Mouse (Mus musculus) embryonic facial prominence, embryonic 14.5 days (tissue): Measurements from ENCODE around the gene Man1b1. TPM values are rescaled to one million over a fixed set of nuclear protein-coding genes. Genes with fewer than 3 reads are reported as not detected.
A peak's percentile ranks its signal among the peaks of the same experiment; 100 is the strongest.

ENCODE experiments used
- ATAC-seq: fragments of 200-750 bp; cut with Nextera tagmentation; 2 replicates; pipeline ENCODE4 v1.8.0; 2017; ENCODE audit warnings: low read depth, moderate number of reproducible peaks, moderate TSS enrichment
- DNase-seq: peaks from one replicate; pipeline ENCODE4 v3.0.0-alpha.2; 2015; ENCODE audit warnings: low spot score
- H3K27ac ChIP-seq: fragments of 300-500 bp; sonication (generic); replicated peaks from 2 replicates; pipeline ENCODE4 v1.5.1; 2014; ENCODE audit warnings: low read depth, mild to moderate bottlenecking, low read length, moderate library complexity
- H3K27me3 ChIP-seq: fragments of 300-500 bp; sonication (generic); replicated peaks from 2 replicates; pipeline ENCODE4 v1.6.1; 2014; ENCODE audit warnings: low read length; ENCODE audit not compliant: control insufficient read depth, insufficient read depth
- H3K36me3 ChIP-seq: fragments of 300-500 bp; sonication (generic); 2 replicates; pipeline ENCODE4 v1.6.1; 2014; ENCODE audit warnings: low read length, mixed read lengths; ENCODE audit not compliant: control insufficient read depth, insufficient read depth
- H3K4me1 ChIP-seq: fragments of 300-500 bp; sonication (generic); 2 replicates; pipeline ENCODE4 v1.6.1; 2014; ENCODE audit warnings: antibody characterized with exemption, low read length; ENCODE audit not compliant: control insufficient read depth, insufficient read depth
- H3K4me2 ChIP-seq: fragments of 300-500 bp; sonication (generic); 2 replicates; pipeline ENCODE4 v1.6.1; 2014; ENCODE audit warnings: low read depth, mild to moderate bottlenecking, low read length, moderate library complexity, mixed read lengths
- H3K4me3 ChIP-seq: fragments of 300-500 bp; sonication (generic); 2 replicates; pipeline ENCODE4 v1.5.1; 2014; ENCODE audit warnings: low read depth, mild to moderate bottlenecking, low read length
- H3K9ac ChIP-seq: fragments of 300-500 bp; sonication (generic); 2 replicates; pipeline ENCODE4 v1.6.1; 2014; ENCODE audit warnings: low read depth, mild to moderate bottlenecking, low read length, moderate library complexity, mixed read lengths
- H3K9me3 ChIP-seq: fragments of 300-500 bp; sonication (generic); 2 replicates; pipeline ENCODE4 v1.6.1; 2016; ENCODE audit warnings: low read length; ENCODE audit not compliant: control insufficient read depth
- WGBS: fragments of 180-500 bp; shearing (Covaris S2); extraction: QIAGEN DNeasy Blood & Tissue Kit; methylation state at CpG from one replicate; pipeline ENCODE4 v1.1.7; 2014; 5-methylcytosine and 5-hydroxymethylcytosine counted together
- polyA plus RNA-seq: library from polyadenylated mRNA; unstranded; fragments of >200 nt; fragmentation: Nextera tagmentation; extraction: Ambion mirVana; gene quantifications from 2 replicates; pipeline ENCODE4 v1.2.1, GENCODE M21; 2014

The Man1b1 gene
- polyA plus RNA-seq, 1 experiment from 2014 or later, result 75.0 TPM

DNA sequence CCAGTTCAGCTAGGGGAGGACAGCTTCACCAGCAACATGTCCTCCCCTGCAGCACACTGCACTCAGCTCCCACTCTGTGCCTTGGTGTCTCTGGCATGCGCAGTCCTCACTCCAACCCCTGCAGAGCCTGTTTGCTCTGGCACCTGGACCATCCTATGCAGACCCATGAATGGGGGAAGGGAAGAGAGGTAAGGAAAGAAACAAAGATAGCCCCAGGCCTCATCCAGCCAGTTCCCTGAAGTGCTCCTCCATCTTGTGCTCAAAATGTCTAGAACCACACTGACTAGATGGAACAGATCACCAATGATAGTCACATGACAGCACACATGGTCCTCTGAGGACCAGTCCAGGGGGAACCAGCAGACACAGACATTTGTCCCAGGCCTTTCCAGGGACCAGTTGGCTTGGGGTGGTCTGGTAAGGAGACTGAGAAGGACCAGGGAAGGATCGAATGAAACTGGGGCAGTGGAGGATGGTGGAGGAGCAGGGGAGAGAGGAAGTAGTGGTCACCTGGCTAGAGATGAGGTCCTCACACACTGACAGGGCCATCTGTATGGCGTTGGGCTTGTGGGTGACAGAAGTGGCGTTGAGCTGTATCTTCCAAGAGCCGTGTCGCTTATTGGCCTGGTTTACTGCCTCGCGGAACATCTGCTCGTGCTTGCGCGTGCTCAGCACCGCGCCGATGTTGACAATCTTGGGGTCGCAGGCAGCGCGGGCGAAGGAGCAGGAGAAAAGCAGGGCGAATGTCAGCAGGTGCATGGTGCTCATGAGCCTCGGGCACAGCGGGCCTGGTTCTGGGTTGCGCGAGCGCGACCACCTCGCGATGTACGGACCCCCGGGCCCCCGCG is 13.8 kb upstream of the Man1b1 start:
- no peaks in the 10 kb centered on the region for H3K9me3 ChIP-seq
- H3K27ac ChIP-seq, result no peak overlapping the region
- peaks cover 50% of the 10 kb centered on the region for H3K27me3 ChIP-seq
- H3K36me3 ChIP-seq, result no peaks in the 10 kb centered on the region
- peaks cover 3% of the 10 kb centered on the region; the same call in 1 of the 2 replicates for H3K4me1 ChIP-seq
- H3K4me3 ChIP-seq, result peak overlapping the region; percentile 34
- 6% methylated on average over 17 of the region's 31 CpGs for WGBS
- peak; percentile 31; the same call in 1 of the 2 replicates for ATAC-seq
- H3K4me2 ChIP-seq, result peak overlapping the region; percentile 55
- DNase-seq, result peak; percentile 8
- H3K9ac ChIP-seq, result no peak overlapping the region

DNA sequence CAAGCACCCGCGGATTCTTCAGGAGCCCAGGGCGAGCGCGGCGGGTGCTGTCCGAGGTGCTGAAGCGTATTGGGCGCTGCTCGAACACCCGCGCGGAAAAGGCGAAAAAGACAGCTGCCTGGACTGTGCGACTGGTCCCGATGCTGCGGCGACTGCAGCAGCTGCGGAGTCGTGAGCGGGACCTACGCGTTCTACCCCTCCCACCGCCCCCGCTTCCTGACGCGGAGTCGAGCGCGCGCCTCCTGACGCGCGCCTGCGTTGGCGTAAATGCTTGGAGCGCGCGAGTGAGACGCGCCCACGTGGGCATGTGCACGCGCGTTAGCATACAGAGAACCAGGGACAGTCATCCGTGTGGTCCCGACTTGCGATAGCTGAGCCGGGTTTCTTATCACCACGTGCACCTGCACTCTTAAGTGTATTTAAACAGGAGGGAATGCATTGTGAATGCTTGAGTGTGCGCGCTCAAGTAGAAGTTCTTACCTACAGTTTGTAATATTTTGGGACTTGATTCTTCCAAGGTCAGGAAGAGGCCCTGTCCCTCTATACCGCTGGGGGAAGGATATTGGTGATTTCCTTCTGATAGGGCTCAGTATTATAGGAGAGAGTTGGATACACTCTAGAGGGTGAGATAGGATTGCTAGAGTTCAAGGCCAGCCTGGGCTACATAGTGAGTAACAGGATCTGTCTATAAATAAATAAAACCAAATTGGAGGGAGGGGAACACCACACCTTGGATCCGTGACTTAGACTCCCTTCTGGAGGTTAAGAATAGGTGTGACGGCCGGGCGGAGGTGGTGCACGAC is 13.0 kb upstream of the Man1b1 start, which contains the start of gene Grin1:
TSS of gene Grin1 (minus strand) at position 217 of the 803 bp plus-strand sequence.
- H3K4me2 ChIP-seq, result peak within 1 kb of the TSS; percentile 55
- 10% methylated on average over 57 of the region's 58 CpGs for WGBS
- H3K36me3 ChIP-seq, result no peaks in the 10 kb centered on the region
- H3K27me3 ChIP-seq, result peaks cover 43% of the 10 kb centered on the region
- peaks cover 3% of the 10 kb centered on the region; the same call in 1 of the 2 replicates for H3K4me1 ChIP-seq
- H3K9me3 ChIP-seq, result no peaks in the 10 kb centered on the region
- ATAC-seq, result peak; percentile 86
- peak; percentile 74 for DNase-seq
- H3K9ac ChIP-seq, result no peak within 1 kb of the TSS
- peak within 1 kb of the TSS; percentile 34 for H3K4me3 ChIP-seq
- H3K27ac ChIP-seq, result no peak within 1 kb of the TSS

DNA sequence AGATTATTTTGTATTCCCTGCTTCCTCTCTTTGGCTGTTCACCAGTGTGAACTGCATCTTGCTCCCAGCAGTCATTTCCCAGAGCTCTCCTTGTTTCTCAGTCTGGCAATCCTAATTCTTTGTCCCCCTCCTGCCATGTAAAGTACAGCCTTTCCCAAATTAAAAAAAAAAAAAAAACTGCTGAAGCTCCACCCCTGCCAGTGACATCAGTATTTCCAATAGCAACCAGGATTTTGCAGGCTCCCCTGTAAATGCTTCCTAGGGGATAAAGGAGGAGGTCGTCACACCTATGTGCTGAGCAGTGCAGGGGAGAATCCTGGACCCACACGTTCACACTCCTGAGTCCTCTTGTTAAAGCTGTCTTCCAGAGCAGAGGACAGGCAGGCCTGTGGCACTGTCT is 12.1 kb upstream of the Man1b1 start:
- no peak for ATAC-seq
- Histone ChIP-seq H3K9ac (no peak overlapping the region), H3K4me1 (peaks cover 3% of the 10 kb centered on the region; the same call in 1 of the 2 replicates), H3K27ac (no peak overlapping the region), H3K4me2 (no peak overlapping the region), H3K36me3 (no peaks in the 10 kb centered on the region), H3K9me3 (no peaks in the 10 kb centered on the region), H3K27me3 (peaks cover 42% of the 10 kb centered on the region), H3K4me3 (no peak overlapping the region)
- WGBS, result 48% methylated on average over 2 of the region's 2 CpGs
- DNase-seq, result no peak

DNA sequence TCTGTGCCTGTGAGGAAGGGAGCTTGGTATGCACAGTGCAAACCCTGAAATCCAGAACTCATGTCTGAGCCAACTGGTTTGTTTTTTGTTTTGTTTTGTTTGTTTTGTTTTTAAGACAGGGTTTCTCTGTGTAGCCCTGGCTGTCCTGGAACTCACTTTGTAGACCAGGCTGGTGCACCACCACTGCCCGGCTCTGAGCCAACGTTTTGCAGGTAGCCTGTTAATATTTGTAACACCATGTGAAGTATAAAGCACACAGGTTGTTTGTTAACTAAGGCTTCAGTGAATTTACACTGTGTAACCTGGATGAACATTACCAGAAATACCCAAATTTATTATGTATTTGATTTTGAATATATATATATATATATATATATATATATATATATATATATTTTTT is 6.1 kb upstream of the Man1b1 start:
- WGBS, result 80% methylated on average over 2 of the region's 2 CpGs
- Histone ChIP-seq H3K27ac (no peak overlapping the region), H3K9ac (no peak overlapping the region), H3K4me2 (no peak overlapping the region), H3K9me3 (no peaks in the 10 kb centered on the region), H3K4me1 (peaks cover under 1% of the 10 kb centered on the region; the same call in 1 of the 2 replicates), H3K36me3 (no peaks in the 10 kb centered on the region), H3K4me3 (no peak overlapping the region), H3K27me3 (0 out of 2 replicates have a peak, but pooled peaks cover 4% of the 10 kb centered on the region)
- DNase-seq, result no peak
- no peak for ATAC-seq

DNA sequence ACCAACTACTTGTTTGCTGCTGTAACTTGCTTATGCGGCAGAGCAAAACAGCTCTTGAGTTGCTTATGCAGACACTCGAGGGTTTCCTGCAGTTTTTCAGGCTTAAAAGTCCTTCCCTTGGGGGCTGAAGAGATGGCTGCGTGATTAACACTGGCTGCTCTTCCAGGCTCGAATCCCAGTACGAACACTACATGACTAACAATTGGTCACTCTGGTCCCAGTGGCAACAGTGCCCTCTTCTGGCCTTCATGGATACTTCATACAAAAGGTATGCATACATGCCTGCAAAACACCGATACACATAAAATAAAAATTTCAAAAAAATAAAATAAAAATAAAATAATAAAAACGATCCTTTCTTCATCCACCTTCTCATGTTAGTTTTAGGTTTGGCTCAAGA is 3.7 kb upstream of the Man1b1 start:
- DNase-seq, result peak; percentile 18

DNA sequence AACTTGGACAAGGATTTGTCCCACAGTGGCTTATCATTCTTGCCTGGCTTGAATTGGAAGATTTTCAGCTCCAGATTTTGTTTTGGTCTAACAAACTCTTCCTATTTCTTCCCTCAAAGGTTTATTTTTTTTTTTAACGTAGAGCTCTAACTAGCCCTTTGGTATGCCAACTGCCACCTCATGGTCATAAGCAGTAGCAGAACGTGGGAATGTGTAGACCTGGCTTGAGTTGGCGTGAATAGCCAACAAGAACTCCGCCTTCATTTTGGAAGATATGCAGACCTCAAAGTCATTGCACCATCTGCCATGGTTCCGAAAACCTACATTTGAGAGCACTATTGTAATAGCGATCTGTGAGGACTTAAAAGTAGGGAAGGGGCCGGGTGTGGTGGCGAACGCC is 668 bp upstream of the Man1b1 start:
- ATAC-seq, result no peak
- peak overlapping the region; percentile 91 for H3K9ac ChIP-seq
- H3K9me3 ChIP-seq, result no peaks in the 10 kb centered on the region
- peak overlapping the region; percentile 56 for H3K4me2 ChIP-seq
- H3K27ac ChIP-seq, result no peak overlapping the region
- H3K36me3 ChIP-seq, result peaks cover 26% of the 10 kb centered on the region
- H3K27me3 ChIP-seq, result no peaks in the 10 kb centered on the region
- WGBS, result 60% methylated on average over 9 of the region's 9 CpGs
- DNase-seq, result no peak
- H3K4me3 ChIP-seq, result peak overlapping the region; percentile 85
- peaks cover 14% of the 10 kb centered on the region for H3K4me1 ChIP-seq

More for the DNA sequence above, 3.7 kb upstream of the Man1b1 start:
- no peak overlapping the region for H3K9ac ChIP-seq
- no peaks in the 10 kb centered on the region for H3K27me3 ChIP-seq
- no peak overlapping the region for H3K27ac ChIP-seq
- no peak overlapping the region for H3K4me3 ChIP-seq
- 39% methylated on average over 7 of the region's 7 CpGs for WGBS
- ATAC-seq, result no peak
- peaks cover 11% of the 10 kb centered on the region for H3K4me1 ChIP-seq
- H3K36me3 ChIP-seq, result no peaks in the 10 kb centered on the region
- no peaks in the 10 kb centered on the region for H3K9me3 ChIP-seq
- H3K4me2 ChIP-seq, result no peak overlapping the region

DNA sequence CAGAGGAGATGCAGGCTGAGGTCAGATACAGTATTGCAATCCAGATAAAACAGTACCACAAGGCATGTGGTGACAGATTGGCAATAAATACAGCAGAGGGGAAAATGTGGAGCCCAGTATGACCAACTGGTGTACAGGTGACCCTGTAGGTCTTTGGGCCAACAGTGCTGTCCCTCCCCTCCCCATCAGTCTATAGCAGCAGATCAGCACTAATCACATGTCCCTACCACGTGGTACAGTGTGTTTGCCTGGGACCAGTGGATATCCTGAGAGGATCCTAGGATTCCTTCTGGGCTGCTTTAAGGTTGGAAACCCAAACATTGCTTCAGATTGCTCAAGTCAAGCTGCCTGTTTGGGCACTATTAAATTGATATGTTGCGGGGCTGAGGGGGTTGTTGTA is 1.4 kb downstream of the Man1b1 start:
- Histone ChIP-seq H3K9ac (peak overlapping the region; percentile 91), H3K9me3 (no peaks in the 10 kb centered on the region), H3K27ac (no peak overlapping the region), H3K36me3 (peaks cover 46% of the 10 kb centered on the region), H3K4me1 (peaks cover 14% of the 10 kb centered on the region), H3K4me2 (peak overlapping the region; percentile 86), H3K27me3 (no peaks in the 10 kb centered on the region), H3K4me3 (peak overlapping the region; percentile 85)
- ATAC-seq, result no peak
- 81% methylated on average over 2 of the region's 2 CpGs for WGBS
- no peak for DNase-seq

GRCm38 (mm10) chr2:25338303-25338702 is 6.2 kb downstream of the Man1b1 start:
- H3K36me3 ChIP-seq, result peaks cover 86% of the 10 kb centered on the region
- no peak overlapping the region for H3K4me2 ChIP-seq
- ATAC-seq (no peak), DNase-seq (no peak)
- no peak overlapping the region for H3K4me3 ChIP-seq
- no peaks in the 10 kb centered on the region for H3K27me3 ChIP-seq
- WGBS, result 95% methylated on average over 6 of the region's 6 CpGs
- H3K9me3 ChIP-seq, result no peaks in the 10 kb centered on the region
- no peak overlapping the region for H3K27ac ChIP-seq
- peaks cover 5% of the 10 kb centered on the region for H3K4me1 ChIP-seq
- no peak overlapping the region for H3K9ac ChIP-seq
